Mouse (Mus musculus) spleen, postnatal 14 days (tissue): ENCODE data around the gene Klhl33.

Experiments
- DNase-seq, 2 experiments: peaks; one replicate each; pipeline ENCODE4 v3.0.0; 2021 to 2022; ENCODE audit warnings: low spot score in 2 of 2

Gene Klhl33

DNA sequence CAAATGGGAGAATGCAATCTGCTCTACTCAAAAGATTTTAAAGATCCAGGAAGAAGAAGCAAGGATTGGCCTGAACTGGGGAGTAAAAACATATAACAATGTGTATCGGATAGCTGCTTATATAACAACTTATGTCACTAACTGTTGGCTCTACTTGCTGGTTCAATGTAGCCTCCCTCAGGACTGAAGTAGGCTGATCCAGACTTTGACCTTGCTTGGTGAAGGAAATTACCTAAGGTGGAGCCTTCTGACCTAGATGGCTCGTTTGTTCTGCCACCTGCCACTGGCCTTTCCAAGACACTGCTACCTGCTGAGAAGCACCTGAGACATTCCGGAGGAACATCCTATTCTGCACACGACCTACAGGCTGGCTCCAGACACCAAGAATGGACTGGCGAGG, 41.5 kb downstream of the Klhl33 start:
- no peak for DNase-seq
